Mouse (Mus musculus) kidney, adult 2 months (tissue): Measurements from ENCODE around the gene Lrrc4c. TPM values are rescaled to one million over a fixed set of nuclear protein-coding genes. Genes with fewer than 3 reads are reported as not detected.

Experiments
- DNase-seq: peaks from one replicate; pipeline ENCODE4 v3.0.0; 2021
- H3K27ac ChIP-seq: fragments of 200-500 bp; 2 replicates; pipeline ENCODE4 v1.5.1; 2012; ENCODE audit warnings: low read depth, low read length, control low read depth, inconsistent platforms; ENCODE audit not compliant: insufficient read depth
- H3K27me3 ChIP-seq: fragments of 200-500 bp; replicated peaks from 2 replicates; pipeline ENCODE4 v1.6.1; 2012; ENCODE audit warnings: mild to moderate bottlenecking, moderate library complexity, low read length, inconsistent platforms; ENCODE audit not compliant: control insufficient read depth, insufficient read depth
- H3K36me3 ChIP-seq: fragments of 200-500 bp; 2 replicates; pipeline ENCODE4 v1.6.1; 2012; ENCODE audit warnings: mild to moderate bottlenecking, moderate library complexity, low read length, inconsistent platforms; ENCODE audit not compliant: control insufficient read depth, insufficient read depth
- H3K4me1 ChIP-seq: fragments of 200-500 bp; 2 replicates; pipeline ENCODE4 v1.6.1; 2011; ENCODE audit warnings: low read length; ENCODE audit not compliant: control insufficient read depth, insufficient read depth
- H3K4me3 ChIP-seq: fragments of 200-500 bp; 2 replicates; pipeline ENCODE4 v1.5.1; 2011; ENCODE audit warnings: mild to moderate bottlenecking, low read depth, low read length, control low read depth; ENCODE audit not compliant: insufficient read depth
- CTCF ChIP-seq: fragments of 200-500 bp; conservative IDR thresholded peaks from 2 replicates; pipeline ENCODE4 v1.5.1; 2011; ENCODE audit warnings: low read depth, mild to moderate bottlenecking, control low read depth, low read length, moderate library complexity, mixed read lengths; ENCODE audit not compliant: insufficient read depth, insufficient read length
- POLR2A ChIP-seq: fragments of 200-500 bp; IDR thresholded peaks from one replicate; pipeline ENCODE4 v1.6.1; 2011; ENCODE audit warnings: low read depth, low read length, control low read depth
- WGBS: fragments of 180-500 bp; shearing (Covaris S2); methylation state at CpG from one replicate; pipeline ENCODE4 v1.1.7; 2018; 5-methylcytosine and 5-hydroxymethylcytosine counted together
- polyA plus RNA-seq: library from polyadenylated mRNA; depleted of rRNA; stranded (reverse); fragments of >200 nt; gene quantifications from 2 replicates; pipeline ENCODE4 v1.2.3, GENCODE M21; 2012

Lrrc4c gene
- polyA plus RNA-seq, 1 experiment = 0.23 TPM

DNA sequence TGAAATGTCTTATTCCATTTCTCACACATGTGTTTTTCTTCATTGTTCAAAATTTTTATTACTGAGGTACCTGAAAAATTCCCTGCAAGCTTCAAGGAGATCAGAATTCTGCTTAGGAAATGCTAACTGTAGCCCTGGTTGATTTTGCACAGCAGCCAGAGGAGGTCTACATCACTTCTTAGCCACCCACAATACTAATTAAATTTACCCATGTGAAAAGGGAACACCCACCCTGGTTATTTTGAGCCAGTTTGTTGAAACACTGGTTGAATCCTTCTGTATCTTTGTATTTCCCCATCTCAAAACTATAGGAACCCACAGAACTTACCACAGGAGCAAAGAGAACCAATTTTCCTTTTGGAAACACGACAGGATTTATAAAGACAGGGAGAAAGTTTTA, 191.0 kb downstream of the Lrrc4c start:
- WGBS = 58% methylated on average over 1 of the region's 1 CpGs
- Histone ChIP-seq H3K4me1 (no peaks in the 10 kb centered on the region), H3K27ac (no peak overlapping the region), H3K36me3 (no peaks in the 10 kb centered on the region), H3K4me3 (no peak overlapping the region), H3K27me3 (no peaks in the 10 kb centered on the region)
- no peak for TF ChIP-seq POLR2A
- TF ChIP-seq CTCF = no peak
- DNase-seq = no peak

DNA sequence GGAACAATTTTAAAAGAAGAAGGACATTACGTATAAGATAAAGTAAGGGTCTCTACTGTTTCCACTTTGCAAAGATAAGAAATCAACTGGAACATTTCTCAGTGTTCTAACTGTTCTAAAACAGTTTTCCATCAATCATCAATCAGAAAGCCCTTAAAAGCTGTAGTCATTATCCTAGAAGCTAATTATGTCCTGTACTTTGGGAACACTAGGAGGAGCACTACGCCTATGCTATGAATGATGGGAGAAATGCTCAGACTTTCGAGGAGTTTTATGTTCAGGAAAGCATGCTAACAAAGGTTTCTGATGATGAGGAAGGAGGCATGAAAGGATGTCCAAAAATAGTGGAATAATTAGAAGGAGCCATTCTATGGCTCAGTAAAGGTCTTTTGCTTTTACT, 219.5 kb downstream of the Lrrc4c start:
- Histone ChIP-seq H3K4me1 (no peaks in the 10 kb centered on the region), H3K36me3 (no peaks in the 10 kb centered on the region), H3K4me3 (no peak overlapping the region), H3K27me3 (no peaks in the 10 kb centered on the region), H3K27ac (no peak overlapping the region)
- 69% methylated on average over 3 of the region's 3 CpGs for WGBS
- no peak for TF ChIP-seq CTCF
- TF ChIP-seq POLR2A = no peak
- DNase-seq = no peak

DNA sequence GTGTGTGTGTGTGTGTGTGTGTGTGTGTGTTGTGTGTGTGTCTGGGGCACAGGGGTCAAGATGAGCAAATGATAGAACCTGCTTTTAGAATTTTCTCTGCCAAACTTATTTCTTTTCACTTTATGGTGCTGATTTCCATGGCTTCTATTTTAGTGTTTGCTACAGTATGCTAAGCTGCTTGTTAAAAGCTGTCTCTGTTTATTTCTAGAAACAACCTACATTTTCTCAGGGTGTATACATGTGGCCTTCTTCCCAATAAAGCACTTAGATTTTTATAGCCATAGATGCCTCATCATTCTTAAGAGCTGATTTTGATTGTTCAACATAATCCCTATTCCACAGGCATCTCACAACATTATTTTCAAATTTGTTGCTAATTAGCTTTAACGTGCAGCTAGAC, 229.2 kb downstream of the Lrrc4c start:
- no peaks in the 10 kb centered on the region for H3K36me3 ChIP-seq
- no peak for TF ChIP-seq CTCF
- TF ChIP-seq POLR2A = no peak
- H3K27me3 ChIP-seq = no peaks in the 10 kb centered on the region
- no peak for DNase-seq
- H3K4me3 ChIP-seq = no peak overlapping the region
- H3K4me1 ChIP-seq = no peaks in the 10 kb centered on the region
- no peak overlapping the region for H3K27ac ChIP-seq
- WGBS = 81% methylated on average over 1 of the region's 1 CpGs

GRCm38 (mm10) chr2:96573755-96574154, 255.8 kb downstream of the Lrrc4c start:
- Histone ChIP-seq H3K27ac (no peak overlapping the region), H3K27me3 (no peaks in the 10 kb centered on the region), H3K4me3 (no peak overlapping the region), H3K36me3 (no peaks in the 10 kb centered on the region), H3K4me1 (no peaks in the 10 kb centered on the region)
- no peak for DNase-seq
- 94% methylated on average over 2 of the region's 2 CpGs for WGBS
- TF ChIP-seq POLR2A = no peak
- TF ChIP-seq CTCF = no peak

DNA sequence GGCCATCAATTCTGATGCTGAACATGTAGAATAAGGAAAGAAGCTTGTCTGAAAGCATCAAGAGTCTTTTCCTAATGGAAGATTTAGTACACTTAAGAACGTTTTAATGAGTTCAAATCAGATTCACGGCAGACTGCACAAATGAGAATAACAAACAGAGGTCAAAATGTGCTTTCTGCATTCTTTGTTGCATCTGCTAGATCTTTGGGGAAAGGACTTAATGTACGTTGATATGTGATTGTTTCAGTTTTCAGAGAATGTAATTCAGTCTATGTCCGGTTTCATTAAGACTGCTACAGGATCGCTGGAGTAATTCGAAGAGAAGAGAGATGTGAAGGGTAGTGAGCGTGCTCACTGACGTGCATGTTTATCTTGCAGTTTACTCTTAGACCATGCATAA, 259.7 kb downstream of the Lrrc4c start:
- DNase-seq = no peak
- H3K27me3 ChIP-seq = no peaks in the 10 kb centered on the region
- 45% methylated on average over 8 of the region's 8 CpGs for WGBS
- TF ChIP-seq CTCF = no peak
- no peak for TF ChIP-seq POLR2A
- no peak overlapping the region for H3K27ac ChIP-seq
- no peak overlapping the region for H3K4me3 ChIP-seq
- no peaks in the 10 kb centered on the region for H3K4me1 ChIP-seq
- H3K36me3 ChIP-seq = no peaks in the 10 kb centered on the region

DNA sequence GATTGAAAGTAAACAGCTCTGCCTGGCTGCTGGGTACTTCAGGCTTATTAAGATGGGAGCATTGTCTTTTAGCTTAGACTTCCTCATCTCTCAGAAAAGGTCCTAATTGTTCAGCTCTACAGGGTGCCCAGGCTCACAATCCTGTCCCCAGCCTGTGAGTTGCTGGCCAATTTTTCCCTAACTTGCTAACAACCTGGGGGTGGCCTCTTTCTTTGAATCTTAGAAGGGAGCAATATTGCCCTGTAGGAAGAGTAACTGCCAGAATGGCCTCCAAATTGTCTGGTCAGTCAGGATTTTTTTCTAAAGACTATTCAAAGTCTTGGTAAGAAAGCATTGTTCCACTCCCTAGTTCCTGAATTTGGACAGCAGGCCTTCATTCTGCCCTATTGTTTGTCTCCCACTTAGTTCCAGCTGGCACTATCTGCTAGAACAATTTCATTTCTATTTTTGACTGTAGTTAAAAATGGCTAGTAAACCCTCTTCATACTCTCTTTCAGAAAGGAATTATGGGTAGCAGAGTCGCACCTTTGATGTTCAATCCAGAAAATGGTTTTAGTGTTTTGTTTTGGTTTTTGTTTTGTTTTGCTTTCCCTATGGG, 262.3 kb downstream of the Lrrc4c start:
- H3K27me3 ChIP-seq = no peaks in the 10 kb centered on the region
- H3K4me3 ChIP-seq = no peak overlapping the region
- H3K36me3 ChIP-seq = no peaks in the 10 kb centered on the region
- TF ChIP-seq POLR2A (no peak), CTCF (no peak)
- H3K4me1 ChIP-seq = no peaks in the 10 kb centered on the region
- DNase-seq = no peak
- 83% methylated on average over 1 of the region's 1 CpGs for WGBS
- no peak overlapping the region for H3K27ac ChIP-seq

GRCm38 (mm10) chr2:96585665-96586064, 267.7 kb downstream of the Lrrc4c start:
- peak; percentile 41 for DNase-seq
- H3K27ac ChIP-seq = no peak overlapping the region
- TF ChIP-seq CTCF (peak; percentile 46; the same call in 1 of the 2 replicates), POLR2A (no peak)
- no peaks in the 10 kb centered on the region for H3K4me1 ChIP-seq
- no peaks in the 10 kb centered on the region for H3K36me3 ChIP-seq
- H3K4me3 ChIP-seq = no peak overlapping the region
- WGBS = 4% methylated on average over 4 of the region's 4 CpGs
- H3K27me3 ChIP-seq = no peaks in the 10 kb centered on the region

GRCm38 (mm10) chr2:96604801-96605200, 286.8 kb downstream of the Lrrc4c start:
- WGBS = 88% methylated on average over 3 of the region's 3 CpGs

More at GRCm38 (mm10) chr2:96604801-96605200, 286.8 kb downstream of the Lrrc4c start:
- Histone ChIP-seq H3K4me1 (no peaks in the 10 kb centered on the region), H3K36me3 (no peaks in the 10 kb centered on the region), H3K27ac (no peak overlapping the region), H3K4me3 (no peak overlapping the region), H3K27me3 (no peaks in the 10 kb centered on the region)
- TF ChIP-seq CTCF (no peak), POLR2A (no peak)
- DNase-seq = no peak
